Mouse (Mus musculus) urinary bladder, adult 18-20 months (tissue): ENCODE measurements at regions not wholly inside any gene's neighbourhood (a gene's known extent, or its start where the extent isn't known, plus 50 kb on each side); places are given as distances from the start of the nearest gene placed in this dataset.

Experiments
- DNase-seq, 2 experiments: peaks; one replicate each; pipeline ENCODE4 v3.0.0; 2022; ENCODE audit warnings: low spot score in 2 of 2, mixed read lengths in 2 of 2

- no peak for DNase-seq
Measured at GRCm38 (mm10) chr2:169357400-169357799, 230.1 kb downstream of the Gm11011 start.

GRCm38 (mm10) chr2:169351547-169351946, 236.0 kb downstream of the Gm11011 start:
- no peak for DNase-seq

GRCm38 (mm10) chr2:169346107-169346506, 241.4 kb downstream of the Gm11011 start:
- DNase-seq: no peak

DNA sequence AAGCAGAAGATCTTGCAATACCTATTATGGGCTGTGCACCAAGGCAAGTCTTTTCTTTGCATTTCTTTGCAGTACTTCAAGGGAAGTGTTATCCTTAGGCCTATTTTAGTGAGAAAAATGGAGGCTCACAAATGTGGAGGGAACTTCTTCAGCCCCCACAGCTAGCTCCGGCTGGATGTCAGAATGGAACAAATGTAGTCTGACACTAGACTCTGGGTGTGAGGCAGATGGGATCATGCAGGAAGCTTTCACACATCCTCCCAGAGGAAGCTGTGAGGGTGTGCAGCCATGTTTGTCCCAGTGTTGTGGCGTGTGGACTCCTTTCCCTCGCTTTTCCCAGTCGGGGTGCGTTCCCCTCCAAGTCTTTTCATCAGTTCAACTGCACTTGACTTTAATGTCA, 268.0 kb downstream of the Gm11011 start:
- no peak for DNase-seq

- DNase-seq: no peak
Measured at GRCm38 (mm10) chr2:169314396-169314930, 273.1 kb downstream of the Gm11011 start.

DNA sequence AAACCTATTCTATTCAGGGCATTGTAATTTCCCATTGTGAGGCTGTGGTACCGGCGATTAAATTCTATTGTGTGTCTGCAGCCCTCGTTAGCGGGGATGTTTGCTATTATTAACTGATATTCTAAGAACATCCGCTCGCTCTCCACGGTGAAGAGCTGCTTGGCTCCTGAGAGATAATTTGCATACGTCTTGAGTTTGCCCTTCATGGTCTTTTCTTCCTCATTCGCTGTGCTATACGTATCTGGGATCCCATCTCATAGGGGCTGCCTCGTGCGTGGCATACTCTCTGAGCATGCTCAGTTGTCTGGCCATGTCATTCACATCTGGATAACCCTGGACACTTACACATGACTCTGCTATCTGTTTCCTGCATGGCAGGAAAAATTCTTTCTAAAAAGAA, 275.7 kb downstream of the Gm11011 start:
- DNase-seq: no peak

- no peak for DNase-seq
Measured at GRCm38 (mm10) chr2:169311356-169311755, 276.2 kb downstream of the Gm11011 start.

GRCm38 (mm10) chr2:169304360-169304759, 283.2 kb downstream of the Gm11011 start:
- DNase-seq: no peak

GRCm38 (mm10) chr2:169300966-169301365, 286.6 kb downstream of the Gm11011 start:
- DNase-seq: no peak

- DNase-seq: no peak
Measured at GRCm38 (mm10) chr2:169300411-169300810, 287.1 kb downstream of the Gm11011 start.

DNA sequence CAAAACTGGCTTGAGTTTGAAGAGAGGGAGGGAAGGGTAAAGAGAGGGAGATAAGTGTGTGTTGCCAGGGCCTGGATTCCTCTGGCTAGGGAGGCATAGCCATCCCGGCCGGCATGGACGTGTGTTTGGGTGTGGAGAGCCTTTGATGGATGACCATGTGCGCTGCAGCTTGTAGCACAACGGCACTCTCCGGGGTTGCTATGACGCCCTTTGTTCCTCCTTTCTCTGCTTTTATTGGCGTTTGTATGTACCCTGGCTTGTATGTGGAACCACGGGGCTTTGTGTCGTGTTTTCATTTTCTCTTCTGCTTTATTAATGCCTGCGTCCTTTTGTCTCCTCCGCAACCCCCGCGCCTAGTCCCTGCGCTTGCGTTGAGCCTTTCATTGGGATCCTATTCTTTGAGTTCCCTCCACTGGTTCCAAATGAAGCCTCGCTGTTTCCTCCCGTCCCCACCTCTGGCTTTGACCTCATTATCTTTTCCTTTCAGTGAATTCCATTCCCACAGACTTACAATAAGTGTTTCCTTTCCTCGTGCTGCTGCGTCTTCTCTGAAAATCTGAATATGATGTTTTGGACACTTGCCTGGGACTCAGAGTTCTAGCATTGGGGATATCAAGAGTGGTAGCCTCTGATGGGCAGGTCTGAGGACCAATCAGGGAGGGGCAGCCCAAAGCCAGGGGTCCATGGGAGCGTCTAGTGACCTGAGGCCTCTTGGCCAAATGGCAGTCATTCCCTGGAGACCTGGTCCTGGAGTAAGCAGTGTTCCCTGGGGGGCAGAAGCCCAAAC, 289.5 kb downstream of the Gm11011 start:
- no peak for DNase-seq

GRCm38 (mm10) chr2:169297226-169297625, 290.3 kb downstream of the Gm11011 start:
- no peak for DNase-seq

DNA sequence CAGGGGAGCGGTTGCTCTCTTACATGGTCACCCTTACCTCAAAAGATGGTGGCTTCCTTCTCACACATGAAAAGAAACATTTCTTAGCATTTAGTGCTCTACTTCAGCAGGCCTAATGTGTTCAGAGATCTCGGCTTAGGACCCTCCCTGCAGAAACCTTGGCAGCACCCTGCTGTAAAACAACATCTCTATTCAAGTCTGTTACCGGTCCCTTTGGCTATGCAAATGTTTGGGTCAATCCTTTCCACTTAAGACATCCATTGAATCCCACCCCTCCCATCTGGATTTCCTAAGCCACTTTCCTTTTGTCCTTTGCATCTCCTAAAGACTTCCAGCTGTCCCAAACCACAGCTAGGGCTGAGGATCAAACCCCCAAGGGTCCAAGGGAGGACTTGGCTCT, 294.2 kb downstream of the Gm11011 start:
- no peak for DNase-seq

GRCm38 (mm10) chr2:169288891-169289605, 298.5 kb downstream of the Gm11011 start:
- no peak for DNase-seq

GRCm38 (mm10) chr2:169286701-169287100, 300.8 kb downstream of the Gm11011 start:
- no peak for DNase-seq

- DNase-seq: no peak
Measured at GRCm38 (mm10) chr2:169282508-169283117, 304.9 kb downstream of the Gm11011 start.

DNA sequence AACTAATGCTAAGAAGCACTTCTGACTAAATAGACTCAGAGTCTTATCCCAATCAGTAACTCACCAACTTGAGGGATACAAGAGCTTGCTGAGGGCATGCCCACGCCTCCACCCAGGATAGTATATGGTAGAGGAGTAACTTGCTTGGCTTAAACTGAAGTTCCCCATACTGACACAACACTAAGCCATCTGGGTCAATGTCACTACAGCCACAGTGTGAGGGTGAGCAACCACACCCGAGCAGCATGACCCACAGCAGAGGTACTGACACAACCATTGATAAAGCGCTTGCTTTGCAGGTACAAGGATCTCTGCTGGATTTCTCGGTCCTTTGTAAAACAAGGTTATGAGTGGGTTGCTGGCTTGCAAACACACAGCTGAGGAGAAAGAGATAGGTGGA, 312.2 kb downstream of the Gm11011 start:
- DNase-seq: no peak

GRCm38 (mm10) chr2:169274101-169274500, 313.4 kb downstream of the Gm11011 start:
- DNase-seq: no peak

DNA sequence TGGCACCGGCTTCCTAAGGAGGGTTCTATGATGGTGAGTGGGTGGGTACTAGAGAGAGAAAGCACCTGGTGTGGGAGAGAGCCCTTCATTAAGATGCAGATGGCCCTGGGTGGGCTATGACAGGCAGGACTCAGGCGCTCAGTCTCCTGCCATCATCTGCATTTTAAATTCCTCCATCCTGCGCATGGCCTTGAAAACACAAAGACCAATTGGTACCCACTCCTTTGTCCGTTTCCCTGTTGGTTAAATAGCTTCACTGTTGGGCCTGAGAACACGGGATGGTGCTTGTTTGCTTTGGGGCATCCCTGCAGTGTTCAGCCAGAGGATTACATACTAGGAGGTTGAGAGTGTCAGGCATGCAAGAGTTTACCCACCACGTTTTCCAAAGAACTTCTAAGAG, 314.9 kb downstream of the Gm11011 start:
- DNase-seq: no peak

DNA sequence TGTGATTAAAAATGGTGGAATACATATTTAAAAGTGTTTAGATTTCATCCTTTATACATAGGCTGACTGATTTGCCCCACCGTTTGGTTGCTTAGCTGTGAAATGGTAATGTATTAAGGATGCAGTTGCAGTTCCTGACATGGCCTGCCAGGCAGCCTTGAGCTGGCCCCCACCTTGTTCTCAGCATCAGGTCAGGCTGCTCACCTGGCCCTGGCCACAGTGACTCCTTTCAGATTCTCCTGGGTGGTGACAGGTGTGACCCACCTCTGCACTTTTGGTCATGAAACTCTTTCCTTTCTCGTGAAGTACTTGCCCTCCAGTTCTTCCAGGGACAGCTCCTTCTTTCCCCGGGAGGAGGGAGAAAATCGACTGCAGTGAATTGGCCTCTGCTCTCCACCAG, 315.5 kb downstream of the Gm11011 start:
- no peak for DNase-seq

GRCm38 (mm10) chr2:169260636-169261035, 305.2 kb upstream of the Zfp64 start:
- DNase-seq: no peak

- no peak for DNase-seq
Measured at GRCm38 (mm10) chr2:169244572-169244971, 289.2 kb upstream of the Zfp64 start.

GRCm38 (mm10) chr2:169243981-169244380, 288.6 kb upstream of the Zfp64 start:
- no peak for DNase-seq
